9 mouse cellular contexts compared by ENCODE assay signal in the genomic region with DNA sequence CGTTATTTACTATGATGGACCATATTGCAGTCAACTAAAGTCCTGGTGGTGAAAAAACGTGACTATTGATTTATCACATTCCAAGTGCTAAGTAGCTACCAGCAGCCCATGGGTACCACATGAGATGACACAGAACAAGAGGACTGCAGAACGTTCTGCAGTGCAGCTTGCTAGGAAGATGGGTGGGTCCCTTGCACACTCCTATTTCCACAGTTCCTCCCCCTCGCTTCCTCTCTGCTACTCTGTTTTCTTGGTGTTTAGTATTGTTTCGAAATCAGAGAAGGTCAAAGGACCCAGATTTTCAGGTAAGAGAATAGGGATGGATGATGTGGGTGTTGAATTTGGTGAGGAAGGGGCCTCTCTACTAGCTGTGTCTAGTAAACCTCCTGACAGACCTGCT. TPM values are rescaled to one million over a fixed set of nuclear protein-coding genes. Genes with fewer than 3 reads are reported as not detected.
DNase-seq lines count a peak whose midpoint lies in the region; TF ChIP-seq lines count a peak whose summit lies in the region.
"Had no signal": no experiment of that assay in that cellular context is flagged by ENCODE, and none has a peak within 500 bp of the region (broad histone marks: within the 10 kb centered on the region; RNA-seq: fewer than 3 reads in every experiment).

A gene (plus strand): TSS at position 231 of the 400 bp plus-strand sequence.

- H3K27ac ChIP-seq in brown adipose tissue, adult 24 weeks (replicated peaks; ENCODE audit: low read depth, low read length): peak within 1 kb of the TSS; percentile 93

- whole genome bisulfite sequencing in lung, adult 2 months: 32% methylated on average over 5 of the region's 5 CpGs

- peak; percentile 21; the same call in 1 of the 2 replicates for TF ChIP-seq POLR2A in lung, adult 2 months (IDR thresholded peaks at IDR 0.05; ENCODE audit: borderline replicate concordance, extremely low read depth, low read depth, low read length)

- H3K4me1 ChIP-seq in lung, adult 2 months (ENCODE audit: control insufficient read depth, insufficient read depth, low read length): peaks cover 4% of the 10 kb centered on the region
- H3K4me1 ChIP-seq in brown adipose tissue, adult 24 weeks (ENCODE audit: control insufficient read depth, insufficient read depth, insufficient read length, low read length): peaks cover 24% of the 10 kb centered on the region; the same call in 1 of the 2 replicates

- no peak for DNase-seq in lung, adult 2 months
- no peak for DNase-seq in lung, postnatal 36 days
- DNase-seq in induced T-regulatory cell, adult 2 months (ENCODE audit: low read depth): peak; percentile 84
- peak; percentile 72 for DNase-seq in naive thymus-derived CD4-positive, alpha-beta T cell, adult 2 months (ENCODE audit: low read depth)
- DNase-seq in frontal cortex, adult 2 months (ENCODE audit: extremely low spot score in 1 of 2, low spot score in 1 of 2): no peak
- DNase-seq in cerebellum, postnatal 36 days: no peak
- no peak for DNase-seq in spleen, postnatal 4 days (ENCODE audit: low spot score in 2 of 2)
- DNase-seq: right cerebral cortex, postnatal 14 days had no signal

- TF ChIP-seq CTCF in lung, adult 2 months (IDR thresholded peaks at IDR 0.05; ENCODE audit: insufficient read depth, low read length): no peak

- H3K4me3 ChIP-seq in lung, adult 2 months (replicated peaks; ENCODE audit: extremely low read depth, low read depth, low read length): peak within 1 kb of the TSS; percentile 63
- peak within 1 kb of the TSS; percentile 68 for H3K4me3 ChIP-seq in brown adipose tissue, adult 24 weeks (ENCODE audit: insufficient read depth, low read depth, low read length)

RNA-seq across cellular contexts. Expression of the gene that starts here (rescaled TPM):
- 40.8 and 58.9 TPM in 2 replicates for polyA plus RNA-seq in lung, adult 2 months (2012; rRNA removed)
- 13.3 and 27.1 TPM in 2 replicates for polyA plus RNA-seq in brown adipose tissue, adult 24 weeks (2012; ENCODE audit: insufficient read depth, insufficient read length, missing spikeins)
- 0.68 and 0.69 TPM in 2 replicates for polyA plus RNA-seq in frontal cortex, adult 2 months (2012; rRNA removed)

Comparison
In these comparisons a context has a peak if more than half of its experiments do, and no peak if none do; other contexts are left out.
1. DNase-seq: peak in induced T-regulatory cell, adult 2 months (single experiment) and naive thymus-derived CD4-positive, alpha-beta T cell, adult 2 months (single experiment); none in lung, adult 2 months (single experiment), lung, postnatal 36 days (single experiment), frontal cortex, adult 2 months (0 of 2), cerebellum, postnatal 36 days (0 of 2) and spleen, postnatal 4 days (0 of 2).